Mouse (Mus musculus): ENCODE results near the gene Srcin1.

The Srcin1 gene

DNA sequence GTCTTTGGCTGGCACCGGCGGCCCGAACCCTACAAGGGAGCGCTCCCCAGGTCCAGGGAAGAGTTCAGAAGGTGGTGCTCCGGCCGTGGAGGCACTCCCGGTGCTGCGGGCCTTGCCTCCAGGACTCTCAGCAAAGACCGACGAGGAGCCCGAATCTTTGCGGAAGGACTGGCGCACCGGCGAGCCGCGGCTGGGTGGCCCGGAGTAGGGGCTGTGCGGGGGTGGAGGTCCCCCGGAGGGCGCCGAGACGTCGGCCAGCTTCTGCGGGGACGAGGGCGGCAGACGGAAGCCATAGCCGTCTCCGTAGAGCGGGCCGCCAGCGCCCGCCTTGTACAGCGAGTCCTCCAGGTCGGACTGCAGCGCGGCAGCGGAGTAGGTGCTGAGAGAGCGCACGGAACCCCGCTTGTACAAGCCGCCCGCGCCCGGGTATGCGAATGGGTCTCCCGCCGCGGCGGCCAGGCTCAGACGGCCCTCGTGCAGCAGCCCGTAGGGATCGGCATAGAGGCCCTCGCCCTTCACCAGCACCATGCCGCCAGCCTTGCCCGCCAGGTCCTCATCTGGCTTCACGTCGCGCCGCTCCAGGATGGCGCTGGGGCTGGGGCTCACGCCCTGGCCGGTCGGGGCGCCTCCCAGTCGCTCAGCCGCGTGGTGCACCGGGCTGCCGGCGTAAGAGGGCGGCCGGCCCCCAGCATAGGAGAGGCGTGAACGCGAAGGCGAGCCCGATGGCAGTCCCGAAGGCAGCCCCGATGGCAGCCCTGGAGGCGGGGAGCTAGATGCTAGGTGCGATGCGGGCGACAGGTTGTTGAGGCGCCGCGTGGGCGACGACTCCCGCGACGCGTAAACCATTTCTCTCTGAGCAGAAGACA, 41.3 kb downstream of the Srcin1 start:
- DNase-seq (ENCODE audit: low read depth, low spot score): no peak

DNA sequence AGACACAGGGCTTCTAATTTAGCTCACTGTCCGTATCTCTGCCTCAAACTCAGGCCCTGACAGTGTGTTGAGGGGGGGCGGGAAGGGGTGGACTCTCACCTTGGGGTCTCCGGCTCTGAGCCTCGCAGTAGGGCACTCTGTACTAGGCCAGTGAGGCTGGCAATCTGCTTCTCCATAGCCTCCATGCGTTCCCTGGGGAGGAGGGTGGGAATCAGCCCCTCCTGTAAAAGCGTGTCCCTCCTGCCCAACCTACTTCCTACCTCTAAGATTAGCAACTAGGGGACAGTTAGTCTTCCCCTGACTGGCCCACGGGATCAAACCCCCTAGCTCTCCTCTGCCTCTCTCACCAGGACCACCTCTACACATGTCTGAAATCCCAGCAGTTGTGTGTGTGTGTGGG, 42.3 kb downstream of the Srcin1 start:
- DNase-seq (ENCODE audit: low read depth, low spot score): no peak

- DNase-seq (ENCODE audit: low read depth, low spot score): no peak
Observed at GRCm38 (mm10) chr11:97532950-97533582, 42.9 kb downstream of the Srcin1 start.

DNA sequence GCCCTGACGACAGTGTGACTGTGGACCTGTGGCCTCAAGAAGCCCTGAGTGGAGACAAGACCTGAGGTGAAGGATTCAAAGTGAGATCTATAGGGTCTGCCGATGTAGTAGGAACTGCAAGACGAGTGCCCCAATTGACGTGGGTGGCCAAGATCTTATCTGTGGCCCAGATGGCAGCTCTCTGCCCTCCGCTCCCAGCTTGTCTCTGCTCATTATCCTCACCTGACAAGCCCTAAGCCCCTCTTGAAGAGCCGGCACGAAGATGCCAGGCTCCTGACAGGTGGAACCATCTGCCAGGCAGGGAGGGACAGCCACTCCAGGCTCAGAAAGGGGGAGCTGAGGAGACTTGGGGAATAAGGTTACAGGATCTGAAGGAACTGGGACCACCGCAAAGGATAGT, 43.6 kb downstream of the Srcin1 start:
- DNase-seq (ENCODE audit: low read depth, low spot score): no peak

DNA sequence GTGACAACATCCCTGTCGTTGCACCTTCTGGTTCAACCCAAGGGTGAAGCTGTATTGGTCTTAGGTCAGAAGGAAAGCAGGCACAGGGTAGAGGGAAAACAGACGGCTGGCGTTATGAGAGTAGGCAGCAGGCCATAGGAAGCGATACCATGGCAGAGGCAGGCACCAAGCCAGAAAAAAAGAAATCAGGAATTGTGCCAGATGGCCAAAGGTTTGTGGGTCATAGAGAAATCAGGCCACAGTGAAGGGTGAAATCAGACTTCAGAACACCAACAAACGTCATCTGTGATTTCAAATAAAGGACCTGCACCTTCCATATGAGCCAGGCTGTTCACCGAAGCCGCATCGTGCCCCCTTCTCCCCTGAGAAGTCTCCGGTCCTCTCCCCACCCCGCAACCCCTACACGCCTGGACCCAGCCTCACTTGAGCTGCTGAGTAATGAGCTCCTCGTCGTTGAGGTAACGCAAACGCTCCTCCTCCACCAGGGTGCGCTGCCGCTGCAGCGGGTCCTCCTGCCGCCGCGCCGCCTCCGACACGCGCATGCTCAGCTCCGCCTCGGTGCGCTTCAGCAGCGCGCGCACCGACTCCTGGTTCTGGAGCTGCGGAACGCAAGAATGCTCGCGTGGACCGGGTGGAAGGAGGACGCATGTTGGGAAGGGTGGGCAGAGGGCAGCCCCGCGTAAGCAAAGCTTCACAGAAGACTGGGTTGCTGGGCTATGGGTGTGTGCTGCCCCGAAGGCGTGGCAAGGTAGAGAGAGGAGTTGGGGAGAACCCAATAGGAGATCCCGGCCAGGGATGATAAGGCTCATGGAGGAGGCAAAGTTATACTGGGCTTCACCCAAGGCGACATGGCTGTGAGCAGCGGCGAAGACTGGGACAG, 44.4 kb downstream of the Srcin1 start:
- DNase-seq (ENCODE audit: low read depth, low spot score): peak; percentile 78

DNA sequence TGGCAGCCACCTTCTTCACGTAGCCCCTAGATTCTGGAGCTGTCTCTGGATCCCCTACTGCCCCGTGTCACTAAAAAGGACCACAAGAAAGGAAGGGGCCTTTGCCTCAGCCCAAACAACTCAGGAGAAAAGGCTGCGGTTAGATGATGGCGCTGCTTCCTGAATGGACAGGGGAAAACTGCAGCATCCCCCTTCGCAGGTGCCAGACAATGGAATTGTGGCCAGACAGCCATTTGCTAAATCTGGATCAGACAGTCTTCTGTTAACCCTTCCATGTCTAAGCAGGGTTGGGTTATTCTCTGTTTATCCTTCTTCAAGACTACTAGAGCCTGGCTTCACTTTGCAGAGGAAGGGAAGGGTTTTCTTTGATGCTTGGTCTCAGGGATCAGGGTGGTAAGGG, 45.0 kb downstream of the Srcin1 start:
- DNase-seq (ENCODE audit: low read depth, low spot score): no peak

DNA sequence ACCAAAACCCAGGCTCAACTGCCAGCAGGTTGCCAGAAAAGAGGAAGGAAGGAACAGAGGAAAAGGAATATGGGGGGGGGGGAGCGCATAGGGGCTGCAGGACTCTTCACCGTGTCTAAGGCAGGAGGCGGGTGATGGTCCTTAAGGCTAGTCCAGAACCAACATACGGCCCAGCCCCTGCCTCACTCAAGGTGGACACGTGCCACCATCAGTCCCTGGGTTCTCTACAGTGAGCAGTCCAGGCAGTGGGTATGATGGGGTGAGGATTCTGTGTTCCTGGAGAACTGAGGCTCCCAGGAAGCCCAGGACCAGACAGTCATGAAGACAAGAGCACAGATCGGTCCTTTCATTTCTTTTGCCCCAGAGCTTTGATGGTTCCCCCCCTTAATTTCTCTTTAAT, 45.9 kb downstream of the Srcin1 start:
- DNase-seq (ENCODE audit: low read depth, low spot score): no peak

DNA sequence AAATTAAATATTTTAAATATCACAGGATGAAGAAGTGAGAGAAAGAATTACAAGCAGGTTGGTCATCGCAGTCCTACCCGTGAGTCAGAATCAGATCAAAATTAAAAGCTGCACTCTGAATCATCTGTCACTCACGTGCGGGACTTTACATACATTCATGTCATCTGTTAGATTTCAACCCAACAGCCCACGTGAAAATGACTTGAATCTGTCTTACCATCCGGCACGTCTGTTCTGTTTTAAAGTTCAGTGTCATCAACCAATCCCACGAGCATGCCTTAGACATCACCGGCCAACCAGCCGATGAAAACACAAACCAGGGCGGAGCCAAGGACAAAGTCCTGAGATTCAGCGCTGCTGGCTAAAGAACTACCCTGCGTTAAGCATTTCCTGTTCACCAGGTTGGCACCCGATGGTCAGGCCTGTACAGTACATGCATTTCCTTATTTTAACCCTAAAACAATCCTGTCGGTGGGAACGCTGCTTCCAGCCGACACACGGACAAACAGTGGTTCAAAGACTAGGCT, 47.6 kb downstream of the Srcin1 start:
- no peak for DNase-seq (ENCODE audit: low read depth, low spot score)

GRCm38 (mm10) chr11:97525313-97525712, 50.7 kb downstream of the Srcin1 start:
- DNase-seq (ENCODE audit: low read depth, low spot score): no peak

- no peak for DNase-seq (ENCODE audit: low read depth, low spot score)
Observed at GRCm38 (mm10) chr11:97524306-97524705, 51.7 kb downstream of the Srcin1 start.

DNA sequence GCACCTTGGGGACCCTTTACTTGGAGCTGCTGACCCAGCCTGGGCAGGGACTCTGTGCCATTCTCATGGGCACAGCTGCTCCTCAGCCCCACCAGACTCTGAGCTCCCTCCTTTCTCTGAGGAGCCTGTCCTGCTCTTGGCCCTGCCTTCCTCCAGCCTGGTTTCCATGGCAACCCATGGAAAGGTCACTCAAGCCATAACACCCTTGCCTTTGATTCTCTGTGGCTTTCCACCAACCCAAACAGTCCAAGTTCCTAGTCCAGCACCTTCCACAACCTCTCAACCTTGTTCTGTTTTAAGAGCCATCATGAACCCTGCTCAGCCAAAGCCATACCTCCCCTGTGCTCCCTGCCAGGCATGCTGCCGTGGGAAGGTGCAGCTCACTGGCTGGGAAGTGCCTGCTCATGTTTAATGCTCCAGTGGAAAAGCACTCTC, 52.1 kb downstream of the Srcin1 start:
- no peak for DNase-seq (ENCODE audit: low read depth, low spot score)

DNA sequence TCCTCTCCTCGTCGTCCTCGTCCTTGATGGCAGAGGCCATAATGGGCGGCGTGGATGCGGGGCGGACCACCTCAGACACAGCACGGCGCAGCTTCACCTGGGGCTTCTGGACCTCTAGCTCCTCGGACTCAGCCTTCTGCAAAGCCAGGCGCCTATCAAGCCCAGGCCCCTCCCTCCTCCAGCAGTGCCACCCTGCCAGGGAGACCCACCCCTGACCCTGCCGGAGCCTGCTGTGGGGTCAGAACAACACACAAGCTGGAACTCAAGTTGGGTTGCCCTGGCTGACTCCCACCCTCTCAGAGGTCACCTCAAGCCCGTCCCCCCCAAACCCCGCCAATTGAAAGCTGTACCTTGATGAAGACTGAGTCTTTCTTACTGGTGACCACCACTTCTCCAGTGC, 52.9 kb downstream of the Srcin1 start:
- no peak for DNase-seq (ENCODE audit: low read depth, low spot score)

DNA sequence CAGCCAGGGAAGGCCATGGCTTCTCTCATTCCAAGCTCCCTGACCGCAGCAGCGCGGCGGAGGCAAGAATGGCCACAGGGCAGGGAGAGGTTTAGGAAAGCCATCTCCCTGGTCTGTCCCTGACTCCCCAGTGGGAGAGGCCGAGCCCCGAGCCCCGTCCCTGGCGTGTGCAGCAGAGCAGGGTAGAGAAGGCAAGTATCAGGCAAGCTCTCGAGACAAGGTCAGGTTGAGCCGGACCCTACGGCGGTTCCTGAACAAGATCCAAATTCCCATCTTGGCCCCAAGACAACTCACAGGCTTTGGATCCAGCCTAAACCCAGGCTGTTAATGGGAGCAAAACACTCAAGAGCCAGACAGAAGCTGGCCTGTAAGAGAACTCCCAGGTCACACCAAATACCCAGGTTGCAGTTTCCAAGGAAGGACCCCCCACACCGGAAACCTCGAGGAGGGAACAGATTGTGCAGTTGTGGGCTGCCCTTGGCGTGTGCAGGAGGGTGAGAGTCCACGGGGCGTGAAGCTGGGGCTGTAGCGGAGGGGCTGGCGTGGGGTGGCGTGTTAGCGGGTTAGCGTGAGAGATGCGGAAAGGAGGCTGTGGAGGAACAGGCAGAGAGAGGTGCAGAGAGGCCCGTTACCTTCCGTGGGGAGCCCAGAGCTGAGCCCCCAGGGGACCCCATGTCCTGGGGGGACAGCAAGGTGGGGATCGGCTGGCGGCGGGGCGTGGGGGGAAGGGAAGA, 54.1 kb downstream of the Srcin1 start:
- no peak for DNase-seq (ENCODE audit: low read depth, low spot score)

- DNase-seq (ENCODE audit: low read depth, low spot score): no peak
Observed at GRCm38 (mm10) chr11:97520541-97520940, 55.4 kb downstream of the Srcin1 start.

- DNase-seq (ENCODE audit: low read depth, low spot score): no peak
Observed at GRCm38 (mm10) chr11:97513066-97513465, 62.9 kb downstream of the Srcin1 start.

DNA sequence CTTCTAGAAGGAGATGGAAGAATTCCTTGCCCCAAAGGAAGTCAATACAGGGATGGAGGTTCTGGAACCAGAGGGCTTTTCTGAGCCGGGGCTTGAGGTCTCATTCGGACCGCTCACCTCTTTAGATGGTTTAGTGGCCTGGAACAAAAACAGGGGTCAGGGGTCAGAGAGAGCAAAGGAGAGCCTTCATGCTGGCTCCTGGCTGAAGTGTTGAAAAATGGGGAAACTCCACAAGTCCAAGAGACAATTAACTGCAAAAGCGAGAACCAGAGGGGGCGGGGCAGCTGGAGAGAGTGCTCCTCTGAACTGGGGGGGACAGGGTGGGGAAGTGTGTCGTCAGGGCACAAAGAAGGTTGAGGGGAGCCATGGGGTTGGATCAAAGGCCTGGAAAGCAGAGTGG, 63.5 kb downstream of the Srcin1 start:
- no peak for DNase-seq (ENCODE audit: low read depth, low spot score)

- peak; percentile 34 for DNase-seq (ENCODE audit: low read depth, low spot score)
Observed at GRCm38 (mm10) chr11:97511661-97512369, 64.2 kb downstream of the Srcin1 start.

GRCm38 (mm10) chr11:97510966-97511660, 64.9 kb downstream of the Srcin1 start:
- DNase-seq (ENCODE audit: low read depth, low spot score): peak; percentile 30

GRCm38 (mm10) chr11:97509715-97510485, 66.1 kb downstream of the Srcin1 start:
- no peak for DNase-seq (ENCODE audit: low read depth, low spot score)
